Mouse (Mus musculus): ENCODE data around the gene Nit2.

- TF ChIP-seq POLR2A (IDR thresholded peaks at IDR 0.05; ENCODE audit: insufficient read length, low read depth) = no peak
- TF ChIP-seq USF1 (IDR thresholded peaks at IDR 0.05; ENCODE audit: low read depth) = no peak
- TF ChIP-seq TCF3 (IDR thresholded peaks at IDR 0.05; ENCODE audit: insufficient read length, low read depth) = no peak
- TF ChIP-seq POLR2AphosphoS2 (IDR thresholded peaks at IDR 0.05; ENCODE audit: insufficient read length, low read depth) = no peak
These were observed 33.5 kb downstream of the Nit2 start for GRCm38 (mm10) chr16:57133611-57134010.
